Mouse (Mus musculus): ENCODE results near the gene Ranbp9.
"Not testable (repeated sequence)": the region's sequence is repeated elsewhere in the genome, so short reads cannot be mapped to it uniquely, and the experiment has no call there.

The Ranbp9 gene

DNA sequence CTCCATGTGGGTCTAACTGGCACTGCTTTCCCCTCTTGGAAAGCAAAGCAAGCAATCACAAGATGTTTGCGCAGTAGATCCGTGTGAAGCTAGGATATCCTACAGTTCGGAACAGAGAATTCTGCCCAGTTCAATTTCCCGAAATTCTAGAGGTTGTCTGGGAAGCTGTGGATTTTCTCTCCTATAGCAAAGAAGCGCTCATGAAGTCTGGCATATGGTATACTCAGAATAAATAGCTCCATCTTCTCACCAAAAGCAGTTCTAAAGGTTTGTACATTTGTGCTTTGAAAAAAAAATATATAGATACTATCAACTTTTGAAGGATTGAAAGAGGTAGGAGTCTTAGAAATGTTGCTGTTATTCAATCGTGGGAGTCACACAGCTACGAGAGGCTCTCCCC is 14.6 kb upstream of the Ranbp9 start:
- DNase-seq: no peak

GRCm38 (mm10) chr13:43493725-43494124 is 12.6 kb upstream of the Ranbp9 start:
- no peak for DNase-seq

- no peak for DNase-seq
Observed at GRCm38 (mm10) chr13:43493058-43493481, 12.0 kb upstream of the Ranbp9 start.

DNA sequence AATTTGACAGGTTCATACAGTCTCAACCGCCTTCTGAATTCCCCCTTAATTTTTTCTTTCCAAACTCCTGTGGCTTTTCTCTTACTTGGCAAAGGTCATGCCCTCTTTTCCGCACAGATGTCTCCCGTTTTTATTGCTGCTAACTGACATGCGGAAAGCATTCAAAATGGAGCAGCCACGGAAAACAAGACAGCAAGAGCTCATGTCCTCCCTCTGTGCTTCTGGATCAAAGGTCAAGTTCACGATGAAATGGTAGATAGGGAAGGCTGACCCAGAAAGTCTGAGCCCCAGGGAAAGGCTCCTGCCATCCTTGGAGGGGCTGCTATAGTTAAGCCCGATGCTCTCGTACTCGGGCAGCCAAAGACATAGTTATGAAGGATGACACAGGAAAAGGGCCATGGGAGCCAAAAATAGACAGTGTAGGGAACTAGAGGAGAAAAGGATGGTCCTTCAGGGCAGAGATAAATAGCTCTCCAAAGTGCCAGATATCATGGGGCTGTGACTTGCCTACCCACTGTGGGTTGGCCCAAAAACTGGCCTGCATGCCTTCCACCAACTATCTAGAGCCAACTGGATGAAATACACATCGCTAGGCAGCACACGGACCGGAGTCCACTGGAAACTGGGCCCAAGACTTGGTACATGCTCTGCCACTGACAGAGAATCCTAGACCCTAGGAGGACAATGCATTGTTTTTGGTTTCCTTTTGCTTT is 5.6 kb upstream of the Ranbp9 start:
- no peak for DNase-seq

DNA sequence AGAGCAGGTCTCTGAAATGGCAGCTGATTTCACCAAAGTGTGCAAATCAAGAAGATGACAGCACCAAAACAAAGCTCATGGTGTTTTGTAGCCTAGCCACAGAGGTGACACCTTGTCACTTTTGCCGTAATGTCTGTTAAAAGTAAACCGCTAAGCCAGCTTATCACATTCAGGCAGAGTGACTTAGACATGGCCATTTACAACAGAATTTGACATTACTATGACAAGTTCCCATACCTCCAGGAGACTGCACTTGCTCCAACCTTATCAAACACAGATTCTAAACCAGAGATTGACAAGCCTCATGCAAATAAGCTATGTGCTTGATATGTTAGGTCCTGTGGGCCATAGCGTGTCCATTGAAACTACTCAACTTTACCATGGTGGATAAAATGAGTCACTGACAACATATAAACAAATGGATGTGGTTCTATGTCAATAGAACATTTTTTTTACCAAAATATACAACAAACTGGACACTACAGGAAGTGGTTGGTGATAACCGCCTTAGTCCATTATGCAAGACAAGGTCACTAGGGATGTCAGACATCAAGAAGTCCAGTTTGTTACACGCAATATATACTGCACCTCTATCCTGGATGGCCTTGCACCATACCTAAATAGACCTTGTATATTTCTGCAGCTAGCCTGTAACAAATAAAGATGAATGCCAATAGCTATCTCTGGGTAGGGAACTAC is 4.3 kb upstream of the Ranbp9 start:
- DNase-seq: no peak

- no peak for DNase-seq
Observed at GRCm38 (mm10) chr13:43482782-43483181, 1.7 kb upstream of the Ranbp9 start.

- DNase-seq: no peak
Observed at GRCm38 (mm10) chr13:43481859-43482245, 770 bp upstream of the Ranbp9 start.

- DNase-seq: no peak
Observed at GRCm38 (mm10) chr13:43480595-43480956, 506 bp downstream of the Ranbp9 start.

DNA sequence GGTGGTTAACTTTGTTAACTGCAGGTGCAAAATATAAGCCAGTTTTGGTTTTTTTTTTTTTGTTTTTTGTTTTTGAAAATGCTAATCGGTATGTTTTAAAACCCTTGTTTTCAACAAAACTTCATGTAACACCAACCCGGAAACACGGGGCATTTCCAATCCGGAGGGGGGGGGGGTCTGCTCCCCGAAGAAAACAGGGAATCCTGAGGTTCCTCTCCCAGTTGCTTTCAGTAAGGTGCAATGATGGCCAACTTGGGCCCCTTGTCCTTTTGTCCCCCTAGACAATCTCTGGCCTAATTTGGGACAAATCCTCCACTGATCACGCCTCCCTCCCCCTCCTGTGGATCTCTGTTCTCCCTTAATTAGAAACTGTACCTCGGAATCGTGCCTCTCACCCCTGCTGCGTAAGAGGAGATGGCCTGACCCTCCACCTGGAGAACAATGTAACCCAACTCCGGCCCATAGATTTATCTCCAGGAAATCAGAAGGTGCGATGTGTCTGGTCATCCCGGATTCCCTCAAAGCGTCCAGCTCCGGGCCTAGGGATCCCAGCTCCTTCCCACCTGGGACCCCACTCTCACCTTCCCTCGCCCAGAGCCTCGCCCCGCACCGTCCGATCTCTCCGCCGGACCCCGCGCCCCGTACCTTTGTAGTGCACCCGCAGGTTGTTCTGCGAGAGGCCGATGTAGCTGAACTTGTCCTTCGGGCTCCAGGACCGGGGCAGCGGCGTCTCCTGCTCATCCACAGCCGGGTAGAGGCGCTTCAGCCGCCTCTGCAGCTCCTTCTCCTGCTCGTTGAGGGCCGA is 1.1 kb downstream of the Ranbp9 start:
- peak; percentile 19 to 40 for DNase-seq

GRCm38 (mm10) chr13:43479024-43479705 is 1.9 kb downstream of the Ranbp9 start:
- DNase-seq: no peak

DNA sequence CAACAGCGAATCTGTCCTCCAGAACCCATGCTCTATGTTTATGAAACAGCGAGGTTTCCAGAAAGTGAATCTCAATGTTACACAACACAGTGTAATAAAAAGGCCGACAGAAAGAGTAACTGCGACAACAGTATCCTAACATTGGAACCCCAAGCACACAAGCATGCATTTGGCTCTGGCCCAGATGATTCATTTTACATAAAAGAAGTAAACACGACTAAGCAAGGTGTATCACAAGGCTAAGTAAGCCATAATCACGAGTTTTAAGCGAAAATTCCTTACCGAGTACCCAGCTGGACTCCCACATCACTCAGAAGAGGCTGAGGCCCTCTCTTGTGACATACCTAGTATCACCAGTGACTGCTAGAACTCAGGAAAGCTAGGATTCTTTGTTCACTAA is 2.5 kb downstream of the Ranbp9 start:
- DNase-seq: no peak

GRCm38 (mm10) chr13:43477098-43477697 is 3.9 kb downstream of the Ranbp9 start:
- DNase-seq: no peak

DNA sequence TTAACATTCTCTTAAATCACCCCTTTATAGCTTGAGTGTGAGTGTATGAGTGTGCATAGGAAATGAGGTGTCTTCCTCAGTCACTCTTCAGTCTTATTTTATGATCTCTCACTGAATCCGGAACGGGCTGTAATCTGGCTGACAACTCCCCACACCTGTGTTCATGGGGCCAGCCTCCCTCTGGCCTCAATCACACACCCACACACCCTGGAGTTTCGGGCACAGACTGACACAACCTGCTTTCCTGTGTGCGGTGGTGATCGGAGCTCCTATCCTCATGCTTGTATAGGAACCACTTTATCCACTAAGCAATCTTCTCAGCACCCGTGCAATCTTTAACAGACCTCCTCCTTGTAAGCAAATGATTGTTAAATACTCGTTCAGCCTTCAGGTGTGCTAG is 4.9 kb downstream of the Ranbp9 start:
- DNase-seq: no peak

DNA sequence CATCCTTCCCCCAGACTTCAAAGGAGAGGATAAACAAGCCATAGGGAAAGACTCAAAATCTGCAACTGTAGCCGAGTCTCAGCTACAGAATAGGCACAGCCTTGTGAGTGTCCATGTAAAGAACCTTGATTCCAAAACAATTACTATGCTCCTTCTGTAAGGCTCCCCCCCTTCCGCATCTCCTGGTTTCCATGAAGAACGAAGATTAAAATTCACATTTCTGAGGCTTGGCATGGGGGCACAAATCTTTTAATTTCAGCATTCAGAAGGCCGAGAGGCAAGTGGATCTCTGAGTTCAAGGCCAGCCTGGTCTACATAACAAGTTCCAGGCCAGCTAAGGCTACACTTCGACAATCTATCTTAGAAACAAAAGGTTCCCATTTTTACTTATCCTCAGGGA is 6.4 kb downstream of the Ranbp9 start:
- DNase-seq: no peak

- DNase-seq: not testable (repeated sequence)
Observed at GRCm38 (mm10) chr13:43471861-43472260, 9.2 kb downstream of the Ranbp9 start.

GRCm38 (mm10) chr13:43469607-43470006 is 11.5 kb downstream of the Ranbp9 start:
- DNase-seq: no peak

- DNase-seq: no peak
Observed at GRCm38 (mm10) chr13:43464605-43465004, 16.5 kb downstream of the Ranbp9 start.

GRCm38 (mm10) chr13:43457161-43457560 is 23.9 kb downstream of the Ranbp9 start:
- no peak for DNase-seq

GRCm38 (mm10) chr13:43454431-43454830 is 26.7 kb downstream of the Ranbp9 start:
- no peak for DNase-seq

DNA sequence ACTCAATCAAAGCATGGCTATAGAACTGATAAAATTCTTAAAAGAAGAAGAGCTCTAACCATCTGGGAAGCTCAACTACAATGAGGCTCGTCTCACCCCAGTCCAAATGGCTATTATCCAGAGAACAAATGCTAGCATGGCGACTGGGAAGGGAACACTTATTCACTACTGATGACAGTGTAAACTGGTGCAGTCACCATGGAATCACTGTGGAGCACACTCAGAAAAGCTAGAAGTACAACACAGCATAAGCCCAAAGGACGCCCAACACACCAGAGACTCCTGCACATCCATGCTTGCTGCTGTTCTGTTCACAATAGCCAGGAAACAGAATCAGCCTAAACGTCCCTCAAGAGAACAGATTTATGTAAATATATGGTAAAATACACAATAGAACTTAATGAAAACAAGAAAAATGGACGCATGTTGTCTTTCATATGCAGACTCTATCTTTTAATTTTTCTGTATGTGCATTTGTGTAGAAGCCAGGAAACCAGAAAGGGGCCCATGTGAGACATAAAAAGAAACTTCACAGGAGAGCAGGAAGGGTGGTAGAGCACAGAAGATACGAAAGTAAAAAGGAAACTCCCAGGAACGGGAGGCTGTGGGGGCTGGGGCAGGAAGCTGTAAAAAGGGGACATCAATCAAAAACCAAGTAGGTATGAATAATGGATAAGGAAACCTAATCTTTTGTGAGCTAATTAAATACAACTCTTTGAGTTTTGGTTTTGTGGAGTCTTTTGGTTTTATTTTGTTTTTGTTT is 28.1 kb downstream of the Ranbp9 start:
- no peak for DNase-seq

DNA sequence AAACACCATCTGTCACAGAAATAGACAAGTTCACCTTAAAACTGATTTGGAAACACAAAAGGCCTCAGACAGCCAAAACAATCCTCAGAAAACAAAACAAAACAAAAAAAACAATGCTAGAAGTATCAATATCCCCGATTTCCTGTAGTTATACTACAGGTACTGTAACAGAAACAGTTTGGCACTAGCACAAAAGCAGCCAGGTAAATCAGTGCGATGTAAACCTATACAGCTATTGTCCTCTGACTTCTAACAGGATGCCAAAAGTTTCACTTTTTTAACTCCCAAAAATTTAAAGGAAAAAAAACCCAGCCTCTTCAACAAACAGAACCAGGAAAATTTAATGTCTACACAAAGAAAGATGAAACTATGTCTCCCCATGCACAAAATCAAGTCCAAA is 28.9 kb downstream of the Ranbp9 start:
- no peak for DNase-seq

- DNase-seq: no peak
Observed at GRCm38 (mm10) chr13:43450686-43451085, 30.4 kb downstream of the Ranbp9 start.

Data from spleen, adult 18-20 months (tissue).